Mouse (Mus musculus) retina, embryonic 14.5 days (tissue): ENCODE measurements around the gene Gm10197.

Experiments
- DNase-seq: peaks from one replicate; pipeline ENCODE4 v3.0.0-alpha.2; 2015; ENCODE audit warnings: low spot score

Gm10197 gene

DNA sequence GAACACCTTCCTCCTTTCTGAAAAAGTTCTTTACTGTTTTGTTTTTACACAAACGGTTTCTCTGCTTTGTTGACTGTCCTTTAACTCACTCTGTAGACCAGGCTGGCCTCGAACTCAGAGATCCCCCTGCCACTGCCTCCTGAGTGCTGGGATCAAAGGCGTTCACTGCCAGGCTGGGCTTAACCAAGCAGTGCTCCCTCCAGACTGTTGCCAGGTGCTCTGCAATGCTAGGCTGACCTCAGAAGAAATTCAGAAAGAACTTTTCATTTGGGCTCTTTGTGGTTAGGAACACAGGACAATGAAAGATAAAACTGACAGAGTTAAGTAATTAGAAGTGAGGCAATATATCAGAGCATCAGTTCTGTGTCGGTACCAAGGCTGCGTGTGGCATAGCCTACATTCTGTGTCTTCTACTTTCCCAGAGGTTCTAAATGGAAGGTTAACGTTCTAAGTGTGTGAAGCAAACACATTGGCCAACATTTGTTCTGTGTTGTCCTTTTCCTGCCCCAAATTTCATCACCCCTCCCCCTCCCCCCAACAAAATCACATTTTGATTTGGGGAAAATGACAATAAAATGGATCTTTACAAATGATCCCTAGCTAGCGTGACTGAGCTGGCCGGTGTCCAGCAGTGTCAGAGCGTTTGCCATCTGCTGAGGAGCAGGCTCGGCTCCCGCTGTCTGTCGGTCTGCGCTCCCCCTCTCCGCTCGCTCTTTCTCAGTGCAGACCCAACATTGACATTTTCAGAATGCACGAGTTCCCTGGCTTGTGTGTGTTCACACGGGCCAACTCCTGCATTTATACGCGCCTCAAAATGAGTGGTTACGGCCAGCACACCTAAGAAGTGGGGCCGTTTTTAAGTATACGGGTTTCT, 12.2 kb downstream of the Gm10197 start:
- no peak for DNase-seq

- no peak for DNase-seq
These were observed 16.5 kb downstream of the Gm10197 start for GRCm38 (mm10) chr19:53355065-53355464.

GRCm38 (mm10) chr19:53354271-53355000, 17.1 kb downstream of the Gm10197 start:
- no peak for DNase-seq

- DNase-seq: no peak
These were observed 17.7 kb downstream of the Gm10197 start for GRCm38 (mm10) chr19:53353864-53354263.

- no peak for DNase-seq
These were observed 25.8 kb downstream of the Gm10197 start for GRCm38 (mm10) chr19:53345766-53346165.

- no peak for DNase-seq
These were observed 27.5 kb downstream of the Gm10197 start for GRCm38 (mm10) chr19:53344062-53344461.

DNA sequence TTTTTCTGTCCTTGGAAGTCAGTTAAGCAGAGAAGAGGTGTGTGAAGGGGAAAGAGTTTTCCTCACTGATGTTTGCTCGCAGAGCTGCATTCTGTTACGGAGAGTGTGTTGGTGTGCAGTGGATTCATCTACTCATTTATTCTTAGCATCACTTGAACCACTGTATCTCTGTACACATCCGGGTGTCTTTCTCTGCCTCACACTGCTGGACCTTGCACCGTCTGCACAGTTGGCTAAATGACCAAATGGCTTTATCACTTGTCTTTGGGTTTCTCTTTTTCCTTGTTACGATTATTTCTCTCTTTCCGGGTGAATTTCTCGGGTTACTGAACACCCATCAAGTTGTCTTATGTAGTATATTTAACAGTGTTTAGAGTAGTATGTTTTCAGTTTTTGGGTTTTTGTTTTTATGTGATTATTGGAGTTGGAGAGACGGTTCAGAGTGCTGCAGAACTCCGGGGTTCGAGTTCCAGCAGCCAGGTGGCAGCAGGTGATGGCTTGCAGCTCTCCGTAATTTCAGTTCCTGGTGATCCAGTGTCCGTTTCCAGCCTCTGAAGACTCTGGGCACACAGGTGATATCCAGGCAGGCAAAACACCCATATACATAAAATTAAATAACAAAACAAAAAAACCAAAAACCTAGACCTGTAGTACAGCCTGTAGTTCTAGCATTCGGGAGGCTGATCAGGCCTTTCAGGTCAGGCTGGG, 28.2 kb downstream of the Gm10197 start:
- no peak for DNase-seq

DNA sequence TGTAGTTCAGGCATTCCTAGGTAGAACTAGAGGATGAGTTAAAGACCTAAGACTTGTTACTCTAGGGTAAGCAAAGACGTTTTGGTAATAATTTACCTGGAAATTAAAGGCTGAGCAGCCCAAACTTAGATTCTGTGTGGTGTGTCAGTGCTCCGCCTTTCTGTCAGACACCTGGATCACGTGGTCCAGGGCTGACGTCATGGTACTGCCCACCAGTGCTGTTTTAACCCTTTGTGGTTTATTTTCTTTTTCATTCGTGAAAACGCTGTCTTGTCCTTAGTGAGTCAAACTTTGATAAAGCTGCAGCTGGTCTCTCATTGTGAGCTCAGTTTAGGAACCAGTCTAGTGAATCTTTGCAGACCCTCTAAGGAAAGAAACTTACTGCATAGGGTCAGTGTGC, 31.1 kb downstream of the Gm10197 start:
- no peak for DNase-seq

DNA sequence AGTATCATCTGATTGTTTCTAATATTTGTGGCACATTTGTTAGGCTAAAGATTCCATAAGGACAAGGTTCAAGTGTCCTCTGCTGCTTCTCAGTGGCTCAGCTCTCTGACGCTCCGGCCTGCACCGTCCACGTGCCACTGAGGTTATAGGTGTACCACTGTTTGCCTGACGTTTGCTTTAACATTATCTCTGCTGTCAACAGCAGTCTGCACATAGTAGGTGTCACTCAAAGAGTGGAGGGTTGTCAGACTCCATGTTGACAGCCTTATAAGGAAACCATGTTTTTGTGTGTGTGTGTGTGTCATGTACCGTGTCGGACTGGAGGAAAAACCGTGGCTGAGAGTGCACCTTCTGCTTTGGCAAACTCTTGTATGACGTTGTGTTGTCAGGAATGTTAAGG, 36.3 kb downstream of the Gm10197 start:
- DNase-seq: no peak

GRCm38 (mm10) chr19:53333730-53334129, 37.8 kb downstream of the Gm10197 start:
- no peak for DNase-seq

DNA sequence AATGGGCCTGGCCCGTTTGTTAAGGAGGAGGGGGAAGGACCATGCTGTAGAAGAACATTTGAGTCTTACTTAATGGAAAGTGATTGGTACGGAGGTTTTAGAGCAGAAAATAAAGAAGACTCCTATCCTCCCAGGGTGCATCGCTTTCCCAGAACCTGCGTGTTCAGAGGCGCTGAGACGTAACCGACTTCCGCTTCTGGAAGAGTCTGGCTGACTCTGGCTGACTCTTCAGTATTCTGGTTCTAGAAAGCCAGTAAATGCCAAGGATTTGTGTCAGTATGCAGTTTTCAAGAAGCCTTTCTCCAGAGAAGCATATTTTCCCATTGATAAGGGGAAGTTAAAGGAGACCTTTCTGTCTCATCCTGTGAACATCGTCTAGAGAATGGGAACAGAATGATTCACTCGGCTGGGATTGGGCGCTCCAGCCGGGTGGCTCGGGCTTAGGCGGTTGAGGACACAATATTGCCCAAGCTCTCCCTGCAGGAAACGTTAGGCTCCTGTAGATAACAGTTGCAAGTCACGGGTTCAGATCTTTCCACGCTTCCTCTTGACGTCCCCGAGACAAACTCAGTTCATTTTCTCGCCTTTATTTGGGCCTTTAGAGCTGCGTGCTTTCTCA, 39.6 kb downstream of the Gm10197 start:
- no peak for DNase-seq

- DNase-seq: peak; percentile 76
These were observed 41.6 kb downstream of the Gm10197 start for GRCm38 (mm10) chr19:53329992-53330381.

DNA sequence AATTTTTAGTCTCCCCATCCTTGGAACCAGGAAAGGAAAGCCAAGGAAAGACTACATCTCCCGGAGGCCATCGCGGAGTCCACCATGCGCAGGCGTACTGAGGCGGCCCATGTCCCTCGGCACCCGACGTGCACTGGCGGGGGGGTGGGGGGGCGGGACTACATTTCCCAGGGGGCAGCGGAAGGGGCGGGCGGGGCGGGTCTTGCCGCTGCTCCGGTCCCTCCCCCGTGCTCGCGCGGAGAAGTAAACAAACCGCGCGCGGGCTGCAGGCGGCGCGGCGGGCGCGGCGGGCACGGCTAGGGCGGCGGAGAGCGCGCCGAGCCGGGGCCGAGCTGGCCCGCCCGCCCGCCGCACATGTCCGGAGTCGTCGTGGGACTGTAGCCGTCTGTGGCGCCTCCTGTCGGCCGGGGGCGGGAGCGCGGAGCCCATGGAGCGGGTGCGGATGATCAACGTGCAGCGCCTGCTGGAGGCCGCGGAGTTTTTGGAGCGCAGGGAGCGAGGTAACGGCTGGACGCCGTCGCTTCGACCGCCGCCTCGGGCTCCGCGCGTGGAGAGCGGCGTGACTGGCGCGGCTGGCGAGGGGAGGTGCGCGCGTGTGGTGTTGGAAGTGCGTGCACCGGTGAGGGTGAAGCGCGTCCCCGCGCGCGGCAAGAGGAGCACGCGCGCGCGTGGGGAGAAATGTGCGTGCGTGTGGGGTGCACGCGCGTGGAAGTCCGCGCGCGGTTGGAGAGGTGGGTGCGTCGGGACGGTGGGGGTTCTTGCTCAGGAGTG, 42.2 kb downstream of the Gm10197 start:
- DNase-seq: peak; percentile 92

- no peak for DNase-seq
These were observed 43.5 kb downstream of the Gm10197 start for GRCm38 (mm10) chr19:53328116-53328515.

- peak; percentile 63 for DNase-seq
These were observed 45.8 kb downstream of the Gm10197 start for GRCm38 (mm10) chr19:53325578-53326295.

DNA sequence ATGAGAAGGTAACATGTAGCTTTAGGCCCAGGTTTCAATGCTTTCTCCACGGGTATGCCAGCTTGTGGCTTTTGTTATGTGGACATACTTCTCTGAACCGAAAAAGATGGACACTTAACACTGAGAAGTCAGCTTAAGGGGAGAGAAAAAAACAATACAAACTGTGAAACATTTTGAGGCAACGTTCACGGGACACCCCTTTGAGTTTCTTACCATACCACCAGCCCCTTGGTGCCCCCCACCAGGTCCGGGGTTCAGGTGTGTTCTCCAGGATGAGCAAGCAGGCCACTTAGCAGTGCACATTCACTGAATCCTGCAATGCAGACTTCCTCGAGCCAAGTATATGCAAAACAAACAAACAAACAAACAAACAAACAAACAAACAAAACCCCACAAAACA, 46.7 kb downstream of the Gm10197 start:
- DNase-seq: no peak

DNA sequence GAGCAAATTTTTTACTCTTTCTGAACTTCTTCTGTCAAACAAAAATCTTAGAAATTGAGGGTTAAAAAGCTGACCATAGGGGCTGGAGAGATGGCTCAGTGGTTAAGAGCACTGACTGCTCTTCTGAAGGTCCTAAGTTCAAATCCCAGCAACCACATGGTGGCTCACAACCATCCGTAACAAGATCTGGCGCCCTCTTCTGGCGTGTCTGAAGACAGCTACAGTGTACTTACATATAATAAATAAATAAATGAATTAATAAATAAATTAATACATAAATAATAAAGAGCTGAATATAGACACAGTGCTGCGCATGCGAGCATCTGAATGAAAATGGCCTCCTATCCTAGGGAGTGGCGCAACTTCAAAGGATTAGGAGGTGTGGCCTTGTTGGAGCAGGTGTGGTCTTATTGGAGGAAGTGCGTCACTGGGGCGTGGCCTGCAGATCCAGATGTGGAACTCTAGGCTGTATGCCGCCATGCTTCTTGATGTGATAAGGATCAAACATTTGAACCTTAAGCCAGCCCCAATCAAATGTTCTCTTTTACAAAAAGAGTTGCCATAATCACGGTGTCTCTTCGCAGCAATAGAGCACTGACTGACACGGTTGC, 49.0 kb downstream of the Gm10197 start:
- DNase-seq: no peak
